Mouse (Mus musculus): ENCODE measurements around the gene Mios.
A peak's percentile ranks its signal among the peaks of the same experiment; 100 is the strongest.

The Mios gene

DNA sequence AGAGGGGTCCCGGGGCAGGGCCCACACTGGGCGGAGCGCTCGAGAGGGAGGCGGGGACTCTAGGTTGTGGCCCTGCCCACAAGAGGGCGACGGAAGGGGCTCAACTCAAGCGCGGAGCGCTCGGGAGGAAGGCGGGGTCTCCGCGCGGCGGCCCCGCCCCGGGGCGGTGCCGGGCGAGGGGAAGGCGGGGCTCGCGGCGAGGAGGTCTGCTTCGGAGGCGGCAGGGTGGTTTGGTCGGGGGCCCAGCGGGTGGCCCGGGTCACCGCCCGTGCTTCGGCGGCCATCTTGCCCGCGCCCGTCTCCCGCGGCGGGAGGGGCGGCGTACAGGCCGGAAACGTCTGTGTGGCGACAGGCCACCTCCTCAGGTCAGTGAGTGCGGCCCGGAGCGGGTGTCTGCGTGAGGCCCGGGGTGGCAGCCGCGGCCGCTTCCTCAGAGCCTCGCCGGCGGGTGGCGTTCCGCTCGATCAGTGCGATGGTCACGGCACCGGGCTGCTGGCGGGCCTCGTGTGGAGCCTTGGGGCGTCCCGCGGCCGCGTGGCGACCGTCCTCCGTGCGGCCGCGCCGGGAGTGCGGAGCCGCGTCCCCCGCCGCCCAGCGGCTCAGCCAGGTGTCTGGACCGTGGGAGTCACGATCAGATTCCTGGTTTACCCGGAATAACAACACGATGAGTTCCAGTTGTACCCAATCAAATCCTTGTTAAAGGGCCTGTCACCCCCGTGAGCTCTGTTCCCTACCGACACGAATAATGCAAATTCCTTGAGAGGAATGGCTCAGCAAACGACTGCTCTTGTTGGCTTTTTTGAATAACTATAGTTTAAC, at the start of gene Mios:
Gene Mios, plus strand, starts transcription at position 176 of the 819 bp plus-strand sequence.
- DNase-seq (ENCODE audit: low spot score): peak; percentile 67

DNA sequence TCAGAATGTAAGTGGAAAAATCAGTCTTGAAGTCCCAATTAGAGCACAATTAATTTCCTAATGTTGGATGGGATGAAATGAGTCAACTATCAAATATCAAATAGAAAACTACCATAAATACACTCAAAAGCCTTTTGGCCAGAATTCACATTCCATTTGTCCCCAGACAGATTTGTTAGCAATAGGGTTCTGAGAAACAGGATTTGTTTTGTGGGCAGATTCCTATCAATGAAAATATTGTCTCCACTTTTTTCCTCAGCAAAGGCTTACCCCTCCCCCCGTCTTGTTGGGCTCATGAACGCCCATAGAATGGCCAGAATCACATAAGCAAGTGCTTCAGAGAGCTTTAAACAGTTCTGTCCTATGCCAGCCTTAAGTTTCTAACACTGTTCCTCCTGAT, 49.0 kb upstream of the Mios start:
- DNase-seq (ENCODE audit: low spot score): no peak

DNA sequence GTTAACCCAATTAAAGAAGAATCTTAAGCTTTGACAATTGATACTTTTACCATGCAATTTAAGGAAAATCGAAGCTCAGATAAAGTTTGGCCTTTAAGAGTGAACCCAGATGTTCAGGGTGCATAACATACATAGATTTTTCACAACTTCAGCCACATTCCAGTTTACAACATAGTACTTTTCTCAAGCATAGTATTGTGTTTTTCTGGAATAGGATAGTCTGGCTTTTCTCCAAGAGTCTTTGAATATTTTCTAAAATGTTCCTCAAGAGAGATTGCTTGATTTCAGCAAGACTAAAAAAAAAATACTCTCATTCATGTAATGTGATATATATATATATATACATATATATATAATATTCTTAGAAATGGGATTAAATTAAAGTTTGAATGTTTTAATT, 44.3 kb upstream of the Mios start:
- no peak for DNase-seq (ENCODE audit: low spot score)

DNA sequence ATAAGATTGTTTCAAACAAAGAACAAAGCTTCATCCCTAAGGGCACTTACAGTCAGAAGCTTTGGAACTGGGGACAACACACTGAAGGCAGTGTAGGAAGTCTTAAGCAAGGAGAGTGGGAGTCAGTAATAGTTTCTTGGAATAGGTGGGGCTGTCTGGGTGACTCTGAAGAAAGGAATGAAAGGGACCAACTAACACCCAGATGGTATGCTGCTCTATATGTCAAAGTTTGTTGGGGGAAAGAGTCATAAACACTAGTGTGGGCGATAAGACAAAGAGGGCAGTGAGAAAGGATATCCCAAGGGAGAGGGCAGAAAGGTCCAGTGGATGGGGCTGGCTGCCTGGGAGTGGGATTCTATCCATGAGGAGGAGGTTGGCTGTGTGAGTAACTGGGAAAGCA, 36.9 kb upstream of the Mios start:
- DNase-seq (ENCODE audit: low spot score): no peak

DNA sequence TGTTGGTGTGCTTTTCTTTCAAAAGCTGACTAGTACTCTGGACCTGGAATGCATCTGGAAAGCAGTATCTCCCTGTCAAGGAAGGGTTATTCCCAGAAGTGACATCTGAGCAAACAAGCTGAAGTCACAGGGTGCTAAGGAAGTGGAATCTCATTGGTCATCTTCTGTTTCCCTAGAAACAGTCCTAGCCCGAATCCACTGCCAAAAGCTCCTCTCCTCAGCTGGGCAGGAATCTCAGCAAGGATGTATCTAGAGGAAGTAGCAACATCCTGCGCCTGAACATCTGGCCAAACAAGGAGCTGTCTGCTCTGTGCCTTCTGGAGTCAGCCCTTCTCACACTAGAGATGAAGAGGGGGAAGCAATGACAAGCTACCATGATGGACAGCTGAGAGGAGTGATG, 35.0 kb upstream of the Mios start:
- no peak for DNase-seq (ENCODE audit: low spot score)

DNA sequence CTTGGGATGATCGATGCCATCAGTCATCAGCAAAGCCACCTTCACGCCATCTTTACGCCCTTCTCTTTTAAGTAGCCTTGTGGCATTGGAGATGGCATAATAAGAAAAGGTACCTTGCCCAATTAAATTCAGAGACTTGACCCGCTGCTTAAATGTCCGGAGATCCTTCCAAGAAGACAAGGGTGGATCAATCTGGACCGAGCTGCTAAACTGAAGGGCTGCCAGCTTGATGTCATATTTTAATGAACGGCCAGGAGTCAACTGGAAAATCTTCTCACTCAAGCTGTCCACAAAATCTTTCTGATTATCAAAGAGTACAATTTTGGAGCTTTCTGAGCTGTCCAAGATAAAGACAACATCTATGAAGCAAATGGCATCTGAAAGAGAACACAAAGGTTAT, 33.7 kb upstream of the Mios start:
- DNase-seq (ENCODE audit: low spot score): no peak

DNA sequence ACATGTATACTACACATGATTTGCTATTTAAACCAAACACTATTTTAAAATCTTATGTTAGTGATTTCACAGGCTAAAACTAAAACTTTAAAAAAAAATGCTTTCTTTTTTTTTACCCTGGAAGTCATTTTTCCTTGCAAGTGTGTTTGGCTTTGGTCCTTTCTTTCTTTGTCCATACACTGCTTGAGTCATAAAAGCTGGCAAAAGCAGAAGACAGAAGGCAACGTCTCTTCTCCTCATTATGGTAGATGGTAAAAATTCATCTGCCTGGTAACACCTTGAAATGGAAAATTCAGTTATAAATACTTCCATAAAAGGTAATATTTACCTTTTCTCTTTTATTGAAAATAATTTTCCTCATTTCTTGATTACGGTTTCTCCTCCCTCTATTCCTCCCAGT, 32.9 kb upstream of the Mios start:
- no peak for DNase-seq (ENCODE audit: low spot score)

DNA sequence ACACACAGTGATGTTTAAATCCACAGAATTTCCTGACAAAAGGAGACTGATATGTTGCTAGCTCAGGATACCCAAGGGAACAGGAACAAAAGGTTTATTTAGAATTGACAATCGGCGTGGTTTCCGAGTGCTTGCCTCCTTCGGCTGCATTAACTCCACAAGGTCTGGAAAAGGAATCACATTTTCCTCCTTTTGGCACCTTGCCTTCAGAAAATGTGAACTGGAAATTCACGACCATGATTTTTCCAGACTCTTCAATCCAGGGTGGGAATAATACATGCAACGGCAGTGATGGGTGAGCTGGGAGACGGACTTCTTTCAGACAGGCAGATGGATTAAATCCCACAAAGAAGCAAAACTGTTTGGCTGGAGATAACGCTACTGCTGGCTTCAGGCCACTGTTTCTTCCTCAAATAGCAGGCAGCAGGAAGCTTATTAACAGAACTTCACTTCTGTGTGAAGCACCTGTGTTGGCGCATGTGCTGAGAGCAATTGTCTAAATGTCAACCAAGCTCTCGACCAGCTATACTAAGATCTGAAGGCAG, 30.6 kb upstream of the Mios start:
- no peak for DNase-seq (ENCODE audit: low spot score)

DNA sequence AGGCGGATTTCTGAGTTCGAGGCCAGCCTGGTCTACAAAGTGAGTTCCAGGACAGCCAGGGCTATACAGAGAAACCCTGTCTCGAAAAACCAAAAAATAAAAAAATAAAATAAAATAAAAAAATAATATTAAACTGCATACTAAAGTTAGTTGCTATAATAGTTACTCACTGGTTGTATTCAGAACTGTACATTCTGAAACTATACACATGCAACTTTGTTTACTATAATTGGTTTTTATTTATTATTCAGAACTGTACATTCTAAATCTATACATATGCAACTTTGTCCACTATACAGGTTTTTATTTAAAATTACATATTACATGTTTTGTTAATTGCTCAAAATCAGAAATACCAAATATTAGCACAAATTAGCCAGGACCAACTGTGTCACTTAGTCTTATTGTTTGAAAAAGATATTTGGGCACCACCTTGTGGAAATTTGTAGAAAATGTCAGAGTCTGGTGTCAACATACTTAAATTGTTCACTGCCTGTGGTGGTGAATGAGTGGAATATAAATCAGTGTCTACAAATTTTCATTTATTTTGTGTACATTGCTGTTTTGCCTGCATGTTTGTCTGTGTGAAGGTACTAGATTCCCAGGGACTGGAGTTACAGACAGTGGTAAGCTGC, 20.3 kb upstream of the Mios start:
- no peak for DNase-seq (ENCODE audit: low spot score)

DNA sequence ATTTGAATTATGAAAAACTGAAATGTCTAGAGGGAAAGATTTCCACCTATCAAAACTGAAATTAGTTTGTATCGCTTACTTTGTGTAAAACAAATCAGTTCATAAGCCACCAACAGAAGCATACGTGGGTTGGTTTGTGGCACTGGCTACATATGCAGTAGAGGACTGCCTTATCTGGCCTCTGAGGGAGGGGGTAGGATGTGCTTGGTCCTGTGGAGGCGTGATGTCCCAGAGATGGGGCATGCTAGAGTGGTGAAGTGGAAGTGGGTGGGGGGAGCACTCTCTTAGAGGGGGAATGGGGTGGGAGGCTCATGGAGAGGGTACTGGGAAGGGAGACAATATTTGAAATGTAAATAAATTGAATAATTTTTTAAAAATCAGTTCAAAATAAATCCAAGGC, 19.1 kb upstream of the Mios start:
- no peak for DNase-seq (ENCODE audit: low spot score)

DNA sequence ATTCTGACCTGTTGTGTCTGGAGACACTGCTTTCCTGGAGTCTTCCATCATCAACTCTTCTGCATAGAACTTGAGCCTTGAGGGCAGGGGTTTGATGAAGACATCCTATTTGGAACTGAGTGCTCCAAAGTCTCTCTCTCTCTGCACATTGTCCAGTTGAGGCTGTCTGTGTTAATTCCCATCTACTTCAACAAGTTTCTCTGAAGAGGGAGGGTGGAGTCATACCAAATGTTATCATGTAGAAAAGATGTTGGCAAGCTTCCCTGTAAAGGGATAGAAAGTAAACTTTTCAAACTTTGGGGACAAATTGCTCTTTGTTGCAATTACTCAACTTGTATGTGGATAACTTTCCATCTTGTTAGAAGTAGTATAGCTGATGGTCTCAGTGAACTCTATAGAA, 16.5 kb upstream of the Mios start, which contains the start of gene Col28a1:
Gene Col28a1, minus strand, starts transcription at position 101 of the 400 bp plus-strand sequence.
- DNase-seq (ENCODE audit: low spot score): no peak

DNA sequence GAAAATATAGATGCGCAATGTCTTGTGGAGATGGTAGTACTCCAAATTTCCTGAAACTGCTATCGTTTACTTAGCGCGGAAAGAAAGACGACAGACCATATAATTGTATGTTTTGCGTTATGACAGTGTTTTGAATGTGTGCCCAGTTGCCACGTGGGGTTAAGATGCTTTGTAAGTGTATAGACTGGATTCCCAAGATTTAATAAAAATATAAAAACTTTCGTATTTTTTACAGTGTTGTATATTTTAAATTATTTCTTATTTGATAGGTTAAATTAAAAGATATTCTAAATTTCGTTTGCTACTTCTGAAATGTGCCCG, 804 bp downstream of the Mios start:
- DNase-seq (ENCODE audit: low spot score): no peak

DNA sequence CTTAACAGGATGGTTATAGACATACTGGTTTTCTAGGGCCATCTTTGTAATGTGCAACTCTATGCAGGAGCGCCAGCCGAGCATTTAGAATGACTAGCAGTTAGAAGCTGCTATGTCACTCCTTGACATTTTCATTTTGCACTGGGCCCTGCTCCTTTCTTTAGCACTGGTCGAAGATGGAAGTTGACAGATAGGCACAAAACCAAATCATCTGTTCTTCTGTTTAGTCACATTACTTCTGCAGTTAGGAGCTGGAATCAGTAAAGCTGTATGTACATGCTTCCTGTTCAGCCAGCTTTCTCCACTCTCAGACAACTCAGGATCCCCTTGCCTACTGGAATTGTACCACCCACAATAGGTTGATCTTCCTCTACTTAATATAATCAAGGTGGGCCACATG, 1.6 kb downstream of the Mios start:
- no peak for DNase-seq (ENCODE audit: low spot score)

DNA sequence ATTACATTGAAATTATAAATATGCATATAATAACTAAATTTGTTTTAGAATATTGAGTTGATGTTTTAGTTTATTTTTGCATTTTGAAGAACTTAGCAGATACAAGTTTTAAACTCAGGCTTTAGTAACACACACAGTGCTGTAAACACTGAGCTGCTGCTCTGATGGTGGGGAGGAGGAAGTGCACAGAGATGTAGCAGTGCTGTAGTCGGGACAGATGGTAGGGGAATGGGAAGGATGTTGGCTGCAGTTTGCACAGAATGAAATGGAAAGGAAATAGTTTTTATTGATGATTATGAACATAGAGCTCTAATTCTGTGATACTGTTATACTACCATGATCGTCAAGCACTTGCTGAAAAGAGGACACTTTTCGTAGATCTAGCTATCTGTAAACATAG, 18.0 kb downstream of the Mios start:
- DNase-seq (ENCODE audit: low spot score): no peak

DNA sequence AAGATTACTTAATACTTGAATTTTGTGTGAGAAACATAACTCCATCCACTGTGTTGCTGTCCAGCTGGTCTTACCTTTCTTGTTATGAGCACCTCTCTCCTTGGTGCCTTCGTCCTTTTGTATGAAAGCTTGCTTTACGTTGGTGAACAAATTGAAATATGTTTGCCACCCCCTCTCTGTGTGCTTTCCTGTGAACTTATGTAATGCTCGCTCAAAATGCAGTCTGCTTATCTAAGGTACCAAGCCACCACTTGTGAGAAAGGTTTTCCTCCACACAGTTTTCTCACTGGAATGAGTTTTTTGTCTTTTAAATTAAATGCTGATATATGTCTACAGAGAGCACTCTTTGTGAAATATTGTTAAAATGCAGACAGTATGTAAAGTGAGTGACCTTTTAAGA, 19.6 kb downstream of the Mios start:
- DNase-seq (ENCODE audit: low spot score): no peak

DNA sequence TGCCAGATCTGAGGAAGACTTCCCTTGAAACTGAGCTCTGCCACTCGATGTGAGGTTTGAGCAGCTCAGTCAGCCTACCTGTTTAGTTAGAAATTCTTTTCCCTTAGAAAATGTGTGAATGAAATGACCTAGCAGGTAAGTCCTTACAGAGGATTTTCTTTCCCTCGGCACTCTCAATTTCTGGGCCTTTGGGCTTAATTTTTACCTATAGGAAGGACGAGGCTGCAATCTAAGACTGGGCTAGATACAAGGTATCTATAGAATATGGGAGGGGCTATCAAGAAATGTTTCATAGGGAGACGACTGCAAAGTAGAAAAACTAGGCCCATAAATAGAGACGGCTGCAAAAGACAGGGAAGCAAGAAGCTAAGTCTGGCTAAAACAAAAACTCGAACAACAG, 49.3 kb downstream of the Mios start:
- no peak for DNase-seq (ENCODE audit: low spot score)

DNA sequence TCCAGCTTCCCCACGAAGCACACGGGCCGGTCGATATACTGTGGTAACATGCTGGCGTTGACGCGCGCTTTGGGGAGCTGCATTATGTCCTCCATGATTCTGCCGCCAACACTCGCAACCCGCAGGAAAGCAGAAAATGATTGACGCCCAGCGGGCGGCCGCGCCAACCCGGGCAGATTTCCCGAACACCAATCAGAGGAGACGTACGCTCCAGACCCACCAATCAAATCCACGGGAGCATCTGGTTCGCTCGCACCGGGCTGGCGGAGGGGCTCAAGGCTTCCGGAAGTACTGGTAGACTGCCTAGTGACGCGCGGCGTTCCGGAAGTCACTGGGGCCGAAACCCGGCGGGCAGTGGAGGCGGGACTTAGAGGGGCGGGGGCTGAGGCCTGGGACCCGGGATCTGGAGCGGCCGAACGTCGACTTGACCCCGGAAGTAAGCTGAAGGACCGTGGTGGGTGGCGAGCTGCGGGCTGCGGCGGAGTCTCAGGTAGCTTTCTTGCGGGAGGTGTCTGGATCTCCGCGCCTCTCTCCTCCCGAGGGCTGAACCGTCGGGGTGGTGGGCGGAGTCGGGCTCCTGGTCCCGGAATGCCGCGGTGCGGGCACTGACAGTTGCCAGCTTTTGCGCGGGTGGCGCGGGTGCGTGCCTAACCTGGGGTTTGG, 50.1 kb downstream of the Mios start, which contains the start of the genes Rpa3, Umad1 and Gm45062:
Gene Rpa3, minus strand, starts transcription at position 170 of the 663 bp plus-strand sequence.
Gene Umad1, plus strand, starts transcription at position 285 of the 663 bp plus-strand sequence.
Gene Gm45062, plus strand, starts transcription at position 447 of the 663 bp plus-strand sequence.
- DNase-seq (ENCODE audit: low spot score): peak; percentile 98

DNA sequence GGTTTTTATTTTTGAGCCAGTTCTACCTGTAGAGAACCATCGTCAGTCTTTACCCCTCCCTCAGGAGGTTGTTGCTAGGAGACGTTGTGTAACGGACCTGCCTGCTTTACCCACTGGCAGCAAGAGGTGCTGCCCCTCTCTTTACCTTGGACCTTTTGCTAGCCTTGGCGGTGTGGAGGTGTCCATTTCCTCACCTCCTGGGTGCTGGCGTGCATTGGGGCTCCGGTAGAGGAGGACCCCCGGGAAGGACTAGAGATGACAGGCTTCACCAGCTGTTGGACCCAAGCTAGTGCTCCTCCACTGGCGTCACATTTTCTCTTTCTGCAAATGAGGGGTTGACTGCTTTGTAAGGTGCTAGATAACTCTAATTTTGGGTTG, 50.6 kb downstream of the Mios start:
- no peak for DNase-seq (ENCODE audit: low spot score)

DNA sequence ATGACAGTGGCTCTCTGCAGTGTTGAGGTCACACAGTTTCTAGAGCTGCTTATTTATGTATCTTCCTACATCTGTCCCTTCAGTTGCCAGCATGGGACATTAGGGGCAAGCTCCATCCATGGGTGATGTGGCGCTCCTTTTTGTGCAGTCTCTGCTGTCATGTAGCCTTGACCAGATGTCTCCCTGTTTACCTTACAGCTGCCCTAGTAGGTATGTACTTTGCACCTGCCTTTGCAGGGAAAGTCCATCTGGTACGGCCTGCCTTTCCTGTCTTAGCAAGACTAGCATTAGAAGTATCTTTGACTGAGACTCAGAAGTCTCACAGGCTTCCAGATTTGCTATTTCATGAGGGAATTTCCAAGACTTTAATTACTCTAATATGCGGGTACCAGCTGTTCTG, 62.0 kb downstream of the Mios start:
- no peak for DNase-seq (ENCODE audit: low spot score)

DNA sequence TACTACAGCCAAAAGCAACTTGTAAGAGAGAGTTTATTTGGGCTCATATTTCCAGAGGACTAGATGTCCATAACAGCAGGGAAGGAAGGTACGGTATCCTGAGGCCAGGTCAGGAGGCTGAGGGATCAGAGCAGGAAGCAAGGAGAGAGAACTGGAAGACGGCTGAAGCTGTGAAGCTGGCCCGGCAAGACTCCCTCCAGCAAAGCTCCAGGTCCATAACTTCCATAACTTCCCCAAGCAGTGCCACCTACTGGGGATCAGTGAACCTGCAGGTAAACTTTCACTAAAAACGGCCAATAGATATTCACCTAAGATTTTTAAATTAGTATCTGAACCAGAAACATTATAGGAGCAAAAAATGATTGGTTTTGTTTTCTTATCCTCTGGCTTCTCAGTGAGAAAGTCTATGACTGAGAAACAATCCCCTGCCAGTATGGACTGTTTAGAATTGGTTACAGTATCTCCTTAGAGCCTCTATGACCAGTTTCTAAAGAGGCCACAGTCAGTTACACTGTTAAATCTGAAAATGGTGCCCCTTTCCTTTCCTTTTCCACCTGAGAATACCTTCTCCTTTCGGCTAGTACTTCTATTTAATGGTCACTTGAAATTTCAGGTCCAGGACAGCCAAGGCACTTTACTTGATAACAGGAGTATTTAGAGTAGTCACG, 65.5 kb downstream of the Mios start:
- no peak for DNase-seq (ENCODE audit: low spot score)

DNA sequence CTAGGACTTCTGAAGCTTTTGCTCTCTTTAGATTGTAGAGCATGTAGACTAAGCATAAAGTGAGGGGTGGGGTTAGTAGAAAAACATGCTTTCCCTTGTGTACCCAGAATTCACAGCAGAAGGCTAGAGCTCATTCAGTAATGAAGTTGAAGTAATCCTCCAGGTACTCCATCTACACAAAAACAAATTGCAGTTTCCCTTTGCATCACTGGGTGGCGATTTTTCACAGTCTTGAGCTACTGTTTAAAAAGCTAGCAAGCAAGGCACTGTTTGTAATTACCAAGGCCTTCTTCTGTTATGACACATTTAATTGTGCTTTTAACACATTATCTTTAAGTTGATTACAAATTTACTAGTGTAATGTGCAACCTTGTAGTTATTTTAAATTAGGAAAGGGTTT, 66.1 kb downstream of the Mios start:
- peak; percentile 58 for DNase-seq (ENCODE audit: low spot score)

DNA sequence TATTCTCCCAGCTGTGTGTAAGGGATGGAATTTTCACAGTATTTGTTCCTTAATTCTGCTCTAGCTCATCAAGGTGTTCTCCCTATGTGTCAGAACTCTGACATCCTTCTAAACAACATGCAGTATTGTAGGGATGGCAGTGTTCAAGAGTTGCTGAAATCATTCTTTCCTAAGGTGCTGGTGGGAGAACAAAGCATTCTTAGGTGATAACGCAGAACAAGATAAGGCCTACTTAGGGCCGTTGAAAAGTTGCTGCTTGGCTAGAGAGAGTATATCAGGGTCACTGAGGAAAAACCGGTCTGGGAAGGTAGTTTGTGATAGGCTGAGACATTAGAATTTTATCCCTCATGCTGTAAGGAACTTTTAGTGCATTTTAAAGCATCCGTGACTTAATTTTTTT, 67.4 kb downstream of the Mios start:
- DNase-seq (ENCODE audit: low spot score): no peak
